Mouse (Mus musculus): ENCODE measurements around the gene Was.

GRCm38 (mm10) chrX:8105019-8105418 lies 14.7 kb upstream of the Was start:
- TF ChIP-seq POLR2A (IDR thresholded peaks at IDR 0.05; ENCODE audit: control insufficient read depth, low read depth, low read length) (no peak), CTCF (IDR thresholded peaks at IDR 0.05; ENCODE audit: control insufficient read depth, insufficient read depth, insufficient replicate concordance, low read depth, low read length) (no peak)

All from testis, adult 2 months (tissue).